Mouse (Mus musculus) heart, embryonic 12.5 days (tissue): ENCODE results near the gene Slc9a8. TPM values are rescaled to one million over a fixed set of nuclear protein-coding genes. Genes with fewer than 3 reads are reported as not detected.
"Not testable (repeated sequence)": the region's sequence is repeated elsewhere in the genome, so short reads cannot be mapped to it uniquely, and the experiment has no call there.

Source experiments
- ATAC-seq: fragments of 200-750 bp; cut with Nextera tagmentation; 2 replicates; pipeline ENCODE4 v1.8.0; 2017; ENCODE audit warnings: moderate TSS enrichment, moderate library complexity; ENCODE audit not compliant: insufficient number of reproducible peaks, low FRiP score
- H3K27ac ChIP-seq: fragments of 300-500 bp; sonication (generic); 2 replicates; pipeline ENCODE4 v1.5.1; 2016; ENCODE audit warnings: mild to moderate bottlenecking, moderate library complexity; ENCODE audit not compliant: poor library complexity, severe bottlenecking
- H3K27me3 ChIP-seq: fragments of 300-500 bp; sonication (generic); replicated peaks from 2 replicates; pipeline ENCODE4 v1.6.1; 2016; ENCODE audit warnings: mild to moderate bottlenecking, moderate library complexity
- H3K36me3 ChIP-seq: fragments of 300-500 bp; sonication (generic); 2 replicates; pipeline ENCODE4 v1.6.1; 2016; ENCODE audit warnings: mild to moderate bottlenecking, moderate library complexity
- H3K4me1 ChIP-seq: fragments of 300-500 bp; sonication (generic); replicated peaks from 2 replicates; pipeline ENCODE4 v1.6.1; 2016; ENCODE audit warnings: mild to moderate bottlenecking
- H3K4me2 ChIP-seq: fragments of 300-500 bp; sonication (generic); 2 replicates; pipeline ENCODE4 v1.6.1; 2016; ENCODE audit warnings: mild to moderate bottlenecking, moderate library complexity
- H3K4me3 ChIP-seq: fragments of 300-500 bp; sonication (generic); 2 replicates; pipeline ENCODE4 v1.5.1; 2016; ENCODE audit warnings: mild to moderate bottlenecking
- H3K9ac ChIP-seq: fragments of 300-500 bp; sonication (generic); 2 replicates; pipeline ENCODE4 v1.6.1; 2016; ENCODE audit warnings: mild to moderate bottlenecking, moderate library complexity
- H3K9me3 ChIP-seq: fragments of 300-500 bp; sonication (generic); replicated peaks from 2 replicates; pipeline ENCODE4 v1.6.1; 2016; ENCODE audit warnings: mild to moderate bottlenecking, moderate library complexity
- WGBS: fragments of 180-500 bp; shearing (Covaris S2); methylation state at CpG from one replicate; pipeline ENCODE4 v1.1.7; 2016; 5-methylcytosine and 5-hydroxymethylcytosine counted together
- polyA plus RNA-seq: library from polyadenylated mRNA; unstranded; fragments of >200 nt; fragmentation: Nextera tagmentation; extraction: Ambion mirVana; gene quantifications from 2 replicates; pipeline ENCODE4 v1.2.1, GENCODE M21; 2016

The Slc9a8 gene
- polyA plus RNA-seq, 1 experiment from 2014 or later = 22.6 TPM

DNA sequence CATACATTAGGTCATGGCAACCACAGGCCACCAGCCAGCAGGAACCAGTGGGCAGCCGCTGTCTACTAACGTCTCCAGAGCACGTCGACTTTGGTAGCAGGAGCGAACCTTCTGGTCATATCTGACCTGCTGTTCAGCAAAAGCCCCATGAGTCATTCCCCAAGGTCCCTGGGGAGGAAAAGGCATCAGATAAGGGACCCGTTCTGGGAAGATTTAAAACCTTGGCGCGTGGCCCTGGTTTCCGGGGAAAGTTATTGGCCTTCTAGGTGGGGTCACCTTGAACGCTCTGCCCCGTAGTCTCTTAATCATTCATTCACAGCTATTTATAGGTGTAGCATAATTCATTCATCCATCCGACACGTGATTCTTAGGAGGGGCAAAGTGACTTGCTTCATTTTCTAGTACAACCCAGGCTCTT lies 37.8 kb upstream of the Slc9a8 start:
- Histone ChIP-seq H3K4me1 (peaks cover 28% of the 10 kb centered on the region), H3K4me2 (no peak overlapping the region), H3K9ac (no peak overlapping the region), H3K4me3 (no peak overlapping the region), H3K36me3 (no peaks in the 10 kb centered on the region), H3K9me3 (no peaks in the 10 kb centered on the region), H3K27me3 (no peaks in the 10 kb centered on the region), H3K27ac (no peak overlapping the region; the same call in 1 of the 2 replicates)
- whole genome bisulfite sequencing = 31% methylated on average over 13 of the region's 13 CpGs
- peak; percentile 51; the same call in 1 of the 2 replicates for ATAC-seq

DNA sequence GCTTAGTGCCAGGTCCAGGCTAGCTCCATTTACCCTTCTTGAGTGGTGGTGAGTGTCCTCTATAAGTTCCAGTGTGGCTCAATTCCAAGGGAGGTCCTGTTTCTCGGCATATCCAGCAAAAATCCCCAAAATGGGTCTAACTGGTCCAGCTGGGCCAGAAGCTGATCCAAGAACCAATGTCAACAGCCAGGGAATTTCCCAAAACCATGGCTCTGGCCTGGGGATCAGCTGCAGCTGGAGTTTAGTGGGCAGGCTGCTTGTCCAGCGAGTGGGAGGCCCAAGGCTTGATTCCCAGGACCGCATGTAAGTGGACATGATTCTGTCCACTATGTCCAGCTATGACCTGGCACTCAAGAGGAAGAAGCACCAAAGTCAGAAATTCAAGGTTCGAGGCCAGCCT lies 35.1 kb upstream of the Slc9a8 start:
- no peak overlapping the region for H3K9ac ChIP-seq
- H3K36me3 ChIP-seq = no peaks in the 10 kb centered on the region
- no peaks in the 10 kb centered on the region for H3K27me3 ChIP-seq
- WGBS = 83% methylated on average over 4 of the region's 4 CpGs
- no peak overlapping the region for H3K27ac ChIP-seq
- no peaks in the 10 kb centered on the region; the same call in 1 of the 2 replicates for H3K9me3 ChIP-seq
- no peak overlapping the region for H3K4me3 ChIP-seq
- no peak for ATAC-seq
- peaks cover 24% of the 10 kb centered on the region for H3K4me1 ChIP-seq
- H3K4me2 ChIP-seq = no peak overlapping the region

DNA sequence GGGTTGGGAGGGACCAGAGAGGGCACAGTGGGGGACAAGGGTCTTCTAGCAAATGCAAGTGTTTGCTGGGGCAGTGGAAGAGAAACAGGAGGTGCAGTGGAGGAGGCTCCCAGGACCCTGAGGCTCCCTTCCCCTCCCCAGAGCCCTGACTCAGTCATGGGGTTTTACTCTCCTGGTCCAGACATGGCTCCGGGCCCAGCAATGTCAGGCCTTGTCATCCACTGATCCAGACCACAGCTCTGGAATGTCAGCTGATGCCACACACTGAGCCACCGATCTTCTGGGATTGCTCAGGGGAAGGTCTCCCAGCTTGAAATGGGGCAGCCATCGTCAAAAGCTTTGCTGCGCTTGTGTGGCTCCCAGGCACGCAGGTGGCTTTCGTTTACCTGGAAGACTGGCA lies 34.5 kb upstream of the Slc9a8 start:
- Histone ChIP-seq H3K4me3 (no peak overlapping the region), H3K4me2 (no peak overlapping the region), H3K27ac (no peak overlapping the region), H3K36me3 (no peaks in the 10 kb centered on the region), H3K9ac (no peak overlapping the region), H3K4me1 (peaks cover 24% of the 10 kb centered on the region), H3K9me3 (no peaks in the 10 kb centered on the region; the same call in 1 of the 2 replicates), H3K27me3 (no peaks in the 10 kb centered on the region)
- 63% methylated on average over 6 of the region's 6 CpGs for WGBS
- ATAC-seq = no peak

DNA sequence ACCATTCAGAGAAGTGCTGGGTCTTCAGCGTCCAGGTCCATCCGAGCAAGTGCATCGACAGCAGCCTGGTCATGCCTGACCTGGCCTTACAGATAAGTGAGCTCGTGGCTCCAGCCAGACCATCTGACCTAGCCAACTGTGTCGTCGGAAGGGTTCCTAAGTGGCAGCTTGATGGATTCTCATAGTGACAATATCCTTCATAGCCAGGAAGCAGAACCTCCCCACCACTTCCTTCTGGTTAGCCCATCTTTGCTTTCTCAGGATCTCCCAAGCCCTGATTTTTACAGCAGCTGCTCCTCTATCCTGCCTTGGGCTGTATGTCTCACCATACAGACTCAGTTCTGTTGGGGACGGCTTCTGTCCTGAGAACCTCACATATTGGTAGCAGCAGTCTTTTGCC lies 27.1 kb upstream of the Slc9a8 start:
- Histone ChIP-seq H3K4me2 (no peak overlapping the region), H3K4me3 (no peak overlapping the region), H3K36me3 (no peaks in the 10 kb centered on the region), H3K27me3 (no peaks in the 10 kb centered on the region), H3K4me1 (no peaks in the 10 kb centered on the region), H3K9me3 (no peaks in the 10 kb centered on the region; the same call in 1 of the 2 replicates), H3K27ac (no peak overlapping the region), H3K9ac (no peak overlapping the region)
- ATAC-seq = no peak
- WGBS = 65% methylated on average over 7 of the region's 7 CpGs

DNA sequence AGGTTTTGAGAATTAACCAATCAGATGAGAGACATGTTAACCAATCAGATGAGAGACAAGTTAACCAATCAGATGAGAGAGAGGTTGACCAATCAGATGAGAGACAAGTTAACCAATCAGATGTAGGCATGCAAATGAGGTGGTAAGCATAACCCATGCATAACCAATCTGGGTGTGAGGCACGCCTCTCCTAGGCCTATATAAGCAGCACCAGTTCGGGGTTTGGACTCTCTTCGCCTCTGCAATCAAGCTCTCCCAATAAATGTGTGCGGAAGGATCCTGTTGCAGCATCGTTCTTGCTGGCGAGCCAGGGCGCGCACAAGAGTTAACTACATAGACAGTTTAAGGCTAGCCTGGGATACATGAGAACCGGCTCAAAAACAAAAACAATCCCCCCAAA lies 25.1 kb upstream of the Slc9a8 start:
- not testable (repeated sequence) for ATAC-seq, H3K4me3 ChIP-seq, H3K9ac ChIP-seq, H3K4me1 ChIP-seq, H3K27me3 ChIP-seq, H3K36me3 ChIP-seq, H3K9me3 ChIP-seq, H3K27ac ChIP-seq, H3K4me2 ChIP-seq
- 94% methylated on average over 9 of the region's 9 CpGs for WGBS

DNA sequence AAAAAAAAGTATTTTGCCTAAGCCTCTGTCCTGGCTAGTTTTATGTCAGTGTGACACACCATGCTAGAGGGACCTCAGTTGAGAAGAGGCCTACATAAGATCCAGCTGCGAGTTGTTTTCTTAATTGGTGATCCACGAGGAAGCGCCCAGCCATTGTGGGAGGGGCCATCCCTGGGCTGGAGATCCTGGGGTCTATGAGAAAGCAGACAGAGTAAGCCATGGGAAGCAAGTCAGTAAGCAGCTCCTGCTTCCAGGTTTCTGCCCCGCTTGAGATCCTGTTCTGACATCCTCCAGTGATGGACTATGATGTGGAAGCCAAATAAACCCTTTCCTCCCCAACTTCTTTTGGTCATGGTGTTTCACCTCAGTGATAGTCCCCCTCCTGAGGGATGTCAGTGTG lies 22.5 kb upstream of the Slc9a8 start:
- Histone ChIP-seq H3K4me3 (no peak overlapping the region), H3K9me3 (no peaks in the 10 kb centered on the region), H3K4me2 (no peak overlapping the region), H3K4me1 (no peaks in the 10 kb centered on the region), H3K36me3 (no peaks in the 10 kb centered on the region), H3K9ac (no peak overlapping the region), H3K27me3 (no peaks in the 10 kb centered on the region), H3K27ac (no peak overlapping the region)
- WGBS = 57% methylated on average over 4 of the region's 4 CpGs
- no peak for ATAC-seq

DNA sequence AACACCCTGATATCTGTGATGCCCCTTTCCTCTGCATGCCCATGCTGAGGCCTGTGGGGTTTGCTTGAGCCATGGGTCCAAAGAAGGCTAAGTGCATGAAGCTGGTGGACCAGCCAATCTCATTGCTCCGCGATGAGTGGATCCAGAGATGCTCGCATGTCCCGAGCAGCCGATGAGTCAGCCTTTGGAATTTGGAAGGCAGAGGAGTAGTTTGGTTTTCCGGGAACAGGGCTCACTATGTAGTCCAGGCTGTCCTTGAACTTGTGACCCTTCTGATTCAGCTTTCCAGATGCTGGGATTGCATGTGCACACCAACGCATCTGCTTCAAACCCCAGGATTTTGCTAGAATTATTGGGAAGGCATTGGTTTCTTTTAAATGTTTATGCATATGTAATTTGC lies 21.9 kb upstream of the Slc9a8 start:
- H3K27ac ChIP-seq = no peak overlapping the region
- no peak overlapping the region for H3K4me3 ChIP-seq
- H3K9ac ChIP-seq = no peak overlapping the region
- H3K4me2 ChIP-seq = no peak overlapping the region
- H3K9me3 ChIP-seq = no peaks in the 10 kb centered on the region
- no peaks in the 10 kb centered on the region for H3K27me3 ChIP-seq
- ATAC-seq = no peak
- WGBS = 64% methylated on average over 7 of the region's 7 CpGs
- H3K4me1 ChIP-seq = no peaks in the 10 kb centered on the region
- H3K36me3 ChIP-seq = no peaks in the 10 kb centered on the region

DNA sequence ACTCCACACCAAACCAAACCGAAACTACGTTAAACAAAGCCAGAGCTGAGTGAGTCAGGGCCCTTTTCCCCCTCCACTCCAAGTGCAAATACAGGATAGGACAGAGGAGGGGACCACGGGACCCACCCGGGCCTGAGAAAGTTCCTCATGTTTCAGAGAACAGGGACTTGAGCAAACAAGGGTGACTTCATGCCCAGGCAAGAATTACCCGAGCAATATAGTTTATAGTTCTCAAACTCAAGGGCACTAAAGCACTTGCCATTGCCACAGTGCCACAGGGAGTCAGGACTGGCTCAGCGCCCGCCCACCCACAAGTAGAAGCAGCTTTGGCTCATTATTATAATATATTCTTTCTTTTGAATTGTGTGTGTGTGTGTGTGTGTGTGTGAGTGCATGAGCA lies 18.4 kb upstream of the Slc9a8 start:
- no peak for ATAC-seq
- 75% methylated on average over 7 of the region's 7 CpGs for WGBS

DNA sequence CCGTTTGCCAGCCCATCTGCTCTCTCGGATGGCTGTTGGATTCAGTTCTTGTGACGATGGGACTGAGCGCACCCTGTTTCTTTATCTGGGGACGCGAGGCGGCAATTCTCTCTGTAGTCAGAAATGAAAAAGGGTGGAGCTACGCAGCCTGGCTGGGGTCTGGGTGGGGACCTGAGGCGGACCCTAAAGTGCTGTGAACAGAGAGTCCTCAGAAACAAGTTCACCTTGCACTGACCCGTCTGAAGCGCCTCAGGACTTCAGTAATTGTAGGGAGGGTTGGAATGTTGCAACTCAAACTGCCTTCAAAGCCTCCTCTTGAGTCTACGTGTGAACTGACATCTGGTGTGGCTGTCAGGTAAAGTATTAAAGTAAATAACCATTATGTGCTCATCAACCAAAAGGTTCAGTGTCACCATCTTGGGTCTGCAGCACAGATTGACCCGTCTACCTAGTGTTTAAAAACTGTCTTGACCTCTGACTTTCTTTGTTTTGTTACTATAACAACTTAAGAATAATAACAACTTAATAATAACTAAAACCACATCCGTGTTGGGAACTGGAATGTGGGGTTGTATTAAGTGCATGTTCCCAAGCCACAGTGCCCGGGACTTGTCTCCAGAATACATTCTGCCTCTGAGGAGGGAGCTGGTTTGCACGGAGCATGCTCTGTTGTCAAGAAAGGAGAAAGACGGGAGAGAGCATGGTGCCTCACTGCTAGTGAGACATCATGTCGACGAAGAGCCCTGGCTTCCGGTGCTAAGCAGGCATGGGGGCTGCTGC lies 16.2 kb upstream of the Slc9a8 start:
- H3K36me3 ChIP-seq = no peaks in the 10 kb centered on the region
- H3K9ac ChIP-seq = no peak overlapping the region
- H3K27me3 ChIP-seq = no peaks in the 10 kb centered on the region
- H3K4me2 ChIP-seq = no peak overlapping the region
- no peak overlapping the region for H3K27ac ChIP-seq
- no peak overlapping the region for H3K4me3 ChIP-seq
- H3K4me1 ChIP-seq = no peaks in the 10 kb centered on the region
- ATAC-seq = no peak
- no peaks in the 10 kb centered on the region for H3K9me3 ChIP-seq
- 76% methylated on average over 20 of the region's 20 CpGs for WGBS

More for the DNA sequence above, 18.4 kb upstream of the Slc9a8 start:
- no peak overlapping the region for H3K27ac ChIP-seq
- no peaks in the 10 kb centered on the region for H3K9me3 ChIP-seq
- H3K4me3 ChIP-seq = no peak overlapping the region
- H3K9ac ChIP-seq = no peak overlapping the region
- no peak overlapping the region for H3K4me2 ChIP-seq
- no peaks in the 10 kb centered on the region for H3K36me3 ChIP-seq
- H3K27me3 ChIP-seq = no peaks in the 10 kb centered on the region
- H3K4me1 ChIP-seq = no peaks in the 10 kb centered on the region

DNA sequence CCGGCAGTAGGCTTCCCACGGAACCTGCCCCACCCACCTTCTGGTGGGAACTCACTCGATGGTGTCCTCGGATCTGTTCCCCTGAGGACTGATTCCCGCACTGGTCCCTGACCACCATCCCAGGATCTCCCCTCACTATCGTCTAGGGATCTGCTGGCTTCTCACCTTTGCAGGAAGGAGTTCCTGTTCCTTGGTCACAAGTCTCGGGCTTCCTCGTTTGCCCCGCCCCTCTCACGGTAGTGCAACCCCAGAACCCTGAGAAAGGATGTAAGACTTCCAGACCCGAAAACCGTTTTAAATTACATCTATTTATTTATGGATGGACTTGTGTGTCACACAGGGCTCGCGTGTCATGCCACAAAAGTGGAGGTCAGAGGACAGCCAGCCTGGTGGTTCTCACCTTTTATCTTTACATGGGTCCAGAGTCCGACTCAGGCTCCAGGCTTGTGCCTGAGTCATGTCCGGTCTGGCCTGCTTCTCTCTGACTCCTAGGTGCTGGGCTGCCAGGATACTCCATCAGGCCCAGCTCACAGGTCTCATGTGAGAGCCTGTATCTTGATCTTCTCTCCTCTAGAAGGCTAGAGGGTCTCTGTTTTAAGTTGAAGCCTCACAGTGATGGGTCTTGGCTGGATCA lies 14.1 kb upstream of the Slc9a8 start:
- Histone ChIP-seq H3K36me3 (no peaks in the 10 kb centered on the region), H3K9me3 (no peaks in the 10 kb centered on the region), H3K27me3 (no peaks in the 10 kb centered on the region), H3K4me1 (no peaks in the 10 kb centered on the region), H3K4me2 (no peak overlapping the region), H3K4me3 (no peak overlapping the region), H3K9ac (no peak overlapping the region), H3K27ac (no peak overlapping the region)
- ATAC-seq = no peak
- 89% methylated on average over 16 of the region's 16 CpGs for WGBS

DNA sequence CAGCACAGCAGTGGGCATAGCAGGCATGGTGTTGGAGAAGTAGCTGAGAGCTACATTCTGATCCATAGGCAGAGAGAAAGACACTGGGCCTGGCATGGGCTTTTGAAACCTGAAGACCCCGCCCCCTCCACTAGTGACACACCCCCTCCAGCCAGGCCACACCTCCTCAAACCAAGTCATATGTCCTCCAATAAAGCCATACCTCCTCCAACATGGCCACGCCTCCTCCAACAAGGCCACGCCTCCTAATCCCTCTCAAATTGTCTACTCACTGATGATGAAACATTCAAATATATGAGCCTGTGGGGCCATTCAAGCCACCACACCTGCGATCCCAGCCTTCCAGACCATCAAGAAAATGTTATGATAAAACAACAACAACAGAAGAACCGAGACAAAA lies 7.1 kb upstream of the Slc9a8 start:
- no peak overlapping the region for H3K27ac ChIP-seq
- H3K9ac ChIP-seq = no peak overlapping the region
- no peak for ATAC-seq
- WGBS = 81% methylated on average over 5 of the region's 5 CpGs
- H3K36me3 ChIP-seq = no peaks in the 10 kb centered on the region
- H3K4me3 ChIP-seq = no peak overlapping the region
- H3K4me1 ChIP-seq = 0 out of 2 replicates have a peak, but pooled peaks cover 3% of the 10 kb centered on the region
- no peaks in the 10 kb centered on the region for H3K27me3 ChIP-seq
- peaks cover 13% of the 10 kb centered on the region; the same call in 1 of the 2 replicates for H3K9me3 ChIP-seq
- H3K4me2 ChIP-seq = no peak overlapping the region
